7 mouse cellular contexts compared by ENCODE assay signal in the genomic region with DNA sequence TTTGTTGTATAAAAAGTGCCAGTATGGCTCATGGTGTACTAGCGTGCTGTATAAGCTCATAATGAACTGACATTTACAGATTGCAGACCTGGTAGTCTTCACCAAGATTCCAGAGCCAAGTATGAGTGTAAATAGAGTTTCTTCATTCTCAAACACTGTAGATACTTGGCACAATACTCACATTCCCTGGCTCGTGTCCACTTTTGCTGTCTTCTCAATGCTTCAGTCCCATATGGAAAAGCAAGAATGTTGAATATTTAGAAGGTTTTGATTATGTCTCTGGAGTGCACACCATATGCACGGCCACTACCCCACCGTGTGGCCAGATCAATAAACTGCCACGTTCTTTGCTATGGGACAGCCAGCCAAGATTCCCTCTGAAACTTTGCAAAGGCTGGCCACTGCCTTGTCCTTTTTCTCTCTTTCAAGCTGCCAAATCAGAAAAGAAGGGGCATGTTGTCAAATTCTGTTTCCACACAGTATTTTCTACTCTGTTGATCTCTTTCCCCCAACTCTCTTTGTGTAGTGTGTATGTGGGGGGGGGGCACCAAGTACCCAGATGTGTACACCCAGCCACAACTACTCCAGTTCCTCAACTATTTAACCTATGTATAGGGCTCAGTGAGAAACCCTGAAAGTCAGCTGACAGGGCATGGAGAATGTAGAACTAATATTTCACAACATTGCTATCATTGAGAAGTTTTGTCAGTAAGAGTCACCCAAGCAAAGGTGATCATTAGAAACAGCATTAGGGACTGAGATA.
DNase-seq lines count a peak whose midpoint lies in the region; ATAC-seq and TF ChIP-seq lines count a peak whose summit lies in the region.

No protein-coding gene starts in this region.

- peak; percentile 46 for DNase-seq in hindbrain, embryonic 14.5 days (ENCODE audit: low spot score)
- DNase-seq in 416B (ENCODE audit: low read depth) (peak; percentile 39), ES-E14 (ENCODE audit: low read depth, low spot score) (no peak)
- no peak for DNase-seq in T-cell, adult 2 months (ENCODE audit: low spot score)

- no peaks in the 10 kb centered on the region for H3K9me3 ChIP-seq in hindbrain, embryonic 14.5 days (ENCODE audit: control insufficient read depth, low read length)
- no peaks in the 10 kb centered on the region for H3K9me3 ChIP-seq in hindbrain, embryonic 13.5 days
- H3K9me3 ChIP-seq in ES-E14 (ENCODE audit: control insufficient read depth, insufficient read depth, low read depth, low read length), result no peaks in the 10 kb centered on the region
- no peaks in the 10 kb centered on the region for H3K9me3 ChIP-seq in forebrain, embryonic 16.5 days (ENCODE audit: control insufficient read depth, low read length)
- H3K9me3 ChIP-seq in lung, embryonic 16.5 days (ENCODE audit: control insufficient read depth, low read length), result no peaks in the 10 kb centered on the region

- no peaks in the 10 kb centered on the region for H3K36me3 ChIP-seq in hindbrain, embryonic 14.5 days (replicated peaks; ENCODE audit: control insufficient read depth, insufficient read depth)
- H3K36me3 ChIP-seq in hindbrain, embryonic 13.5 days, result no peaks in the 10 kb centered on the region
- H3K36me3 ChIP-seq in ES-E14 (ENCODE audit: control insufficient read depth, insufficient read depth, low read length, poor library complexity, severe bottlenecking), result no peaks in the 10 kb centered on the region
- no peaks in the 10 kb centered on the region for H3K36me3 ChIP-seq in forebrain, embryonic 16.5 days (ENCODE audit: control insufficient read depth, insufficient read depth)
- no peaks in the 10 kb centered on the region for H3K36me3 ChIP-seq in lung, embryonic 16.5 days (ENCODE audit: control insufficient read depth, insufficient read depth, low read length)

- ATAC-seq in hindbrain, embryonic 14.5 days (ENCODE audit: low FRiP score), result 0 out of 2 replicates have a peak, but pooled peaks have one; percentile 43
- ATAC-seq in hindbrain, embryonic 13.5 days (ENCODE audit: low FRiP score), result no peak
- ATAC-seq in forebrain, embryonic 16.5 days, result peak; percentile 89
- peak; percentile 92 for ATAC-seq in lung, embryonic 16.5 days (ENCODE audit: low read depth)

- WGBS in hindbrain, embryonic 14.5 days, result 42% methylated on average over 5 of the region's 5 CpGs
- 39% methylated on average over 5 of the region's 5 CpGs for WGBS in hindbrain, embryonic 13.5 days
- WGBS in forebrain, embryonic 16.5 days, result 25% methylated on average over 5 of the region's 5 CpGs
- 22% methylated on average over 5 of the region's 5 CpGs for WGBS in lung, embryonic 16.5 days

- H3K4me1 ChIP-seq in hindbrain, embryonic 14.5 days (replicated peaks; ENCODE audit: control insufficient read depth, insufficient read depth, low read length), result no peaks in the 10 kb centered on the region
- H3K4me1 ChIP-seq in hindbrain, embryonic 13.5 days (replicated peaks), result no peaks in the 10 kb centered on the region
- no peaks in the 10 kb centered on the region for H3K4me1 ChIP-seq in ES-E14 (ENCODE audit: control insufficient read depth in 2 of 2, insufficient read depth in 2 of 2, low read length in 2 of 2, poor library complexity in 1 of 2)
- H3K4me1 ChIP-seq in forebrain, embryonic 16.5 days (replicated peaks; ENCODE audit: control insufficient read depth, insufficient read depth, low read length), result no peaks in the 10 kb centered on the region
- H3K4me1 ChIP-seq in lung, embryonic 16.5 days (replicated peaks; ENCODE audit: control insufficient read depth, insufficient read depth, low read length), result no peaks in the 10 kb centered on the region

- H3K27me3 ChIP-seq in hindbrain, embryonic 14.5 days (ENCODE audit: control insufficient read depth, insufficient read depth, low read length), result no peaks in the 10 kb centered on the region
- no peaks in the 10 kb centered on the region for H3K27me3 ChIP-seq in hindbrain, embryonic 13.5 days
- H3K27me3 ChIP-seq in forebrain, embryonic 16.5 days (replicated peaks; ENCODE audit: control insufficient read depth, insufficient read depth, low read length), result no peaks in the 10 kb centered on the region
- H3K27me3 ChIP-seq in lung, embryonic 16.5 days (ENCODE audit: control insufficient read depth, insufficient read depth, low read depth, low read length), result no peaks in the 10 kb centered on the region

- H3K4me2 ChIP-seq in hindbrain, embryonic 14.5 days (replicated peaks), result no peak overlapping the region
- H3K4me2 ChIP-seq in hindbrain, embryonic 13.5 days, result no peak overlapping the region
- no peak overlapping the region for H3K4me2 ChIP-seq in forebrain, embryonic 16.5 days (ENCODE audit: low read length)
- H3K4me2 ChIP-seq in lung, embryonic 16.5 days (ENCODE audit: low read depth, low read length), result no peak overlapping the region

- no peak overlapping the region for H3K9ac ChIP-seq in hindbrain, embryonic 14.5 days
- no peak overlapping the region for H3K9ac ChIP-seq in hindbrain, embryonic 13.5 days
- no peak overlapping the region for H3K9ac ChIP-seq in ES-E14 (ENCODE audit: insufficient read depth, low read depth, low read length, poor library complexity, severe bottlenecking)
- no peak overlapping the region for H3K9ac ChIP-seq in forebrain, embryonic 16.5 days (replicated peaks; ENCODE audit: low read depth, low read length)
- no peak overlapping the region for H3K9ac ChIP-seq in lung, embryonic 16.5 days (ENCODE audit: low read length)

- H3K27ac ChIP-seq in hindbrain, embryonic 14.5 days, result no peak overlapping the region
- no peak overlapping the region for H3K27ac ChIP-seq in hindbrain, embryonic 13.5 days
- H3K27ac ChIP-seq in ES-E14 (ENCODE audit: insufficient read depth, low read depth, low read length, poor library complexity, severe bottlenecking), result no peak overlapping the region
- no peak overlapping the region for H3K27ac ChIP-seq in forebrain, embryonic 16.5 days (ENCODE audit: low read length)
- H3K27ac ChIP-seq in lung, embryonic 16.5 days (ENCODE audit: low read length), result 0 out of 2 replicates have a peak overlapping the region, but pooled peaks have one; percentile 36

- in situ Hi-C loops in ES-E14 (cut with MboI; ENCODE audit: low sequenced_read_pairs in 2 of 2, unreplicated experiment in 2 of 2), result loop anchor here in 1 of 2 experiments (10.0 kb wide), 2 partner anchors 308 to 698 kb away; no protein-coding TSS in a partner anchor

- no peak overlapping the region for H3K4me3 ChIP-seq in hindbrain, embryonic 14.5 days (replicated peaks; ENCODE audit: low read length)
- H3K4me3 ChIP-seq in hindbrain, embryonic 13.5 days, result no peak overlapping the region
- H3K4me3 ChIP-seq in ES-E14 (ENCODE audit: insufficient read depth in 1 of 2, low read depth in 1 of 2, low read length in 2 of 2, poor library complexity in 1 of 2, severe bottlenecking in 1 of 2), result no peak overlapping the region
- no peak overlapping the region for H3K4me3 ChIP-seq in forebrain, embryonic 16.5 days (replicated peaks; ENCODE audit: low read length)
- no peak overlapping the region for H3K4me3 ChIP-seq in lung, embryonic 16.5 days (ENCODE audit: low read length)

TF ChIP-seq in ES-E14, 5 proteins besides CTCF, POLR2A, EP300 and RAD21:
- TF ChIP-seq CHD2 (IDR thresholded peaks at IDR 0.05; ENCODE audit: low read depth, low read length) (no peak), ZC3H11A (IDR thresholded peaks at IDR 0.05; ENCODE audit: borderline replicate concordance, low read depth, low read length) (0 out of 2 replicates have a peak, but pooled peaks have one; percentile 13), HCFC1 (IDR thresholded peaks at IDR 0.05; ENCODE audit: borderline replicate concordance, insufficient read depth, low read length) (no peak)
TF ChIP-seq in ES-E14: peak in this region for 1.

Comparison
In these comparisons a context has a peak if more than half of its experiments do, and no peak if none do; other contexts are left out.
1. DNase-seq: peak in hindbrain, embryonic 14.5 days (single experiment) and 416B (single experiment); none in ES-E14 (single experiment) and T-cell, adult 2 months (single experiment).